Mouse (Mus musculus): Measurements from ENCODE around the gene Cyp2b23. TPM values are rescaled to one million over a fixed set of nuclear protein-coding genes. Genes with fewer than 3 reads are reported as not detected.
"Not testable (repeated sequence)": the region's sequence is repeated elsewhere in the genome, so short reads cannot be mapped to it uniquely, and the experiment has no call there.

Gene Cyp2b23
- total RNA-seq (2015), result not detected in 2 replicates
- not detected in 2 replicates for total RNA-seq (2017)

DNA sequence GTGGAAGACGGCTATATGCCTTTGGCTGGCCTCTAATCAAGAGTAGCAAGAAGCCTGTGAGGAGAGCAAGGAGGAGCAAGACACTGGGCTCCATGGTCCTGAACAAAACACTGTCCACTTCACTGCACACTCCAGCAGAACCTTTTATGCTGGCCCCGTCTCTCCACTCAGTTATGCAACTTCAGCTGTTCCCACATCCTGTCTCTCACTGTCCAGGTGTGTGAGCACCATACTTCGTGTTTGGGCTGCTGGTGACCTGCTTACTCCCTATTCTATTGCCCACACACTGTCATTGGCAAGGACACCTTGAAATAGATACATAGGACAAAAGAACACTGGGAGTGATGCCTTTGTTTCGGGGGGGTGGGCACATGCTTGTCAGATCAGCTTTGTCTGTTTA, at the start of gene Cyp2b23:
Gene Cyp2b23 (minus strand): TSS at position 101 of the 400 bp plus-strand sequence.
- ATAC-seq (ENCODE audit: poor library complexity, severe bottlenecking), result no peak

DNA sequence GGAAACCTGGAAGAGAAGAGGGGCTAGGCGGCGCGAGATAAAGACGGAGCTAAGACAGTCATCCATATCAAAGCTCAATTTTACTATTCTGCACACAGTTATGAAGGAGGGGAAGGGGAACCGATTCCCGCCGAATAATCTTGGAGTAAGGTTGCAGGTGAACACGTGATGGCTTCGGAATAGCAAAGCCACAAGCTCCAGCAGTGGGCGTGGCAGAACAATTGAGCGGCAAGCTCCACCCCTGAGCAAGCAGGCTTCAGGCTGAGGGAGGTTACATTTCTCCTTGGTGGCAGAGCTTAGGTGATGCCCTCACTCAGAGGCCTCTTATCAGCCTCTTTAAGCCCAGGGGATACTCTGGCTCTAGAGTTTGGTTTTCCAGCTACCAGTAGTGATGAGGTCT, 24.8 kb upstream of the Cyp2b23 start:
- no peak for ATAC-seq (ENCODE audit: poor library complexity, severe bottlenecking)

DNA sequence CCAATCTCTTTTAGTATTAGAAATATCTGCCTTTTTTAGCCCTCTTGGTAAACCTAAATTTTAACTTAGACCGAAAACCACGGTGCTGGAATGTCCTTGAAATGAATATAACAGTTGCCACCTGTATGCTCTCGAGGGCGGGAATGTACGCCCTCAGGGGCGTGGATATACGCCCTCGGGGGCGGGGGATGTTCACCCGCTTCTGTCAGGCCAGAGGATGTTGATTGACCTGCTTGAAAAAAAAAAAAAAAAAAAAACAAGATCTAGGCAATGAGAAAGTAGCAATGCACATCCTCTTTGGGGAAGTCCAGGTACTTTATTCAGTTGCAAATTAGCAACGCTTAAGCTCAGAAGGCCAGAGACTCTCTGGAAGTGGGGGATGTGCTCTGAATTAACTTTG, 20.8 kb upstream of the Cyp2b23 start:
- no peak for ATAC-seq (ENCODE audit: poor library complexity, severe bottlenecking)

DNA sequence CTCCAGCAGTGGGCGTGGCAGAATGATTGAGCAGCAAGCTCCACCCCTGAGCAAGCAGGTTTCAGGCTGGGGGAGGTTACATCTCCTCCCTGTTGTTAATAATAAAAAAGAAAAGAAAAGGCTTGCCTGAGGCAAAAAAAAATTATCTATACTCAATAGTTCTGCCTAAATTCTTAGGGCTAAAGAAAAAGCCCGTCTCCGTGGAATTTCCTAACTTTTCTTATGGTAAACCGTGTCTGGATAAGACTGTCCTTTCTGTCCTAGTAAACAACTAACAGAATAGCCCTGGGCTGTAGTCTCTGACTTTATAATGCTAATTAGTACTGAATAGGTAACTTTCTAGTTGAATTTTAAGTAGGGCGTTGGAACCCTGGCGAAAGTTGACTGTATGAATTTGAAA, 20.0 kb upstream of the Cyp2b23 start:
- ATAC-seq (ENCODE audit: poor library complexity, severe bottlenecking), result not testable (repeated sequence)

DNA sequence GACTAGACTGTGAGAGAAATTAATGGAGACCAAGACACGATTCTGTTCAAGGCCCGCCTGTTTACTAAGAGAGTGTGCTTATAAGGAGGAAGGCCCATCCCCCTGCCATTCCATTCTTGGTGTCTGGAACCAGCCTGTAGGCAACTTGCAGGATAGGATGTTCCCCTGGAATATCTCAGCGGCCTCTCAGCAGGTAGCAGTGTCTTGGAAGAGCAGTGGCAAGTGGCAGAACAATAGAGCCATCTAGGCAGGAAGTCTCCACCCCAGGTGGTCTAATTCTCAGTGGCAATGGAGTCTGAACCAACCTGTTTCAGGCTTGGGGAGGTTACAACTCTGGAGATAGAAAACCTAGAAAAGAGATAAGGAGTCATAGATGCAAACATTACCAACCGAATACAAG, 13.9 kb upstream of the Cyp2b23 start:
- no peak for ATAC-seq (ENCODE audit: poor library complexity, severe bottlenecking)

DNA sequence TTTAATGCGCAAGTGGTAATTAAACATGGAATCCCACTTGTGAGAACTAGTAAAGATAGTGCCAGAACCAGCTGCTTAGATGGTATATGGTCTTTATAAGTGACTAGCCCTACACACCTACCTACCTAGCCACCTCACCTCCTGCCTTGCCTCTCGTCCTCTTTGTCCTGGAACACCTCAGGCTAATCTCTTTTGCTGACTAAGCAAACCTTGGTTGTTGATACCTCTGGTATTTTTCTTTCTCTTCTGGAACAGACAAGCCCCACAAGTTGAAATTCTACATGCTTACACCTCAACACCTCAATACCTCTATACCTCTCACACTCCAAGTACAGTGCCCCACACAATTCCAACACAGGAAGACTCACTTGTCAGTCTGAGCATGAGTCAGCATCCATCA, 524 bp downstream of the Cyp2b23 start:
- ATAC-seq (ENCODE audit: poor library complexity, severe bottlenecking), result no peak

DNA sequence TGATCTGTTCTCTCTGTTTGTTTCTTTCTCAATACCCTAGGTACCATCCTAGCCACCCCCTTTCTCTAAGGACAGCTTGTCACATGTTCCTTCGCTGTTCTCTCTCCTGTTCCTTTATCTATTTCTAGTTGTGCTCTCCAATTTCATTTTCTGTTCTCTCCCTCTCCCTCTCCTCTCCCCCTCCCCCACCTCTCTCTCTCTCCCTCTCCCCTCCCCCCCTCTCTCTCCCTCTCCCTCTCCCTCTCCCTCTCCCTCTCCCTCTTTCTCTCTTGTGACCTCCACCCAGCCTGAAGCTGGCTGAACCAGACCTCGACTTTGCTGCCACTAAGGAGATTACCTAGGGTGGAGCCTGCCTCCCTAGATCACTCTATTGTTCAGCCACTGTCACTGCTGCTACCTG, 18.8 kb downstream of the Cyp2b23 start:
- ATAC-seq (ENCODE audit: poor library complexity, severe bottlenecking), result not testable (repeated sequence)

DNA sequence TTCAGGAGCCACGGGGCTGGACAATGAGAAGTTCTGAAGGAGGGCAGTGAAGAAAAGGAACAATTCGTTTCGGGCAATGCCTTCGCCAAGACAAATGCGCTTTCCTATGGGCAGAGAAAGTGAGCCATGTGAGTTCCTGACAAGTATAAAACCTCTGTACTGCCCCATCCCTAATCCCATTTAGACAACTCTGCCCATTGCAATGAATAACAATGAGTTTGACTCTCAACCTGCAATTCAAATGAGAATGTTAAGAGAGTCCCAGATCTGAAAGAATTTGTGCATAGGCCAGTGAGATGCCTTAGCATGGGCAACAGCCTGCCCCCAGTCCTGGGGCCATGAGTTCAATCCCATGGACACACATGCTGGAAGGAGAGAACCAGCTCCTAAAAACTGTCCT, 20.2 kb downstream of the Cyp2b23 start:
- ATAC-seq (ENCODE audit: poor library complexity, severe bottlenecking), result no peak

DNA sequence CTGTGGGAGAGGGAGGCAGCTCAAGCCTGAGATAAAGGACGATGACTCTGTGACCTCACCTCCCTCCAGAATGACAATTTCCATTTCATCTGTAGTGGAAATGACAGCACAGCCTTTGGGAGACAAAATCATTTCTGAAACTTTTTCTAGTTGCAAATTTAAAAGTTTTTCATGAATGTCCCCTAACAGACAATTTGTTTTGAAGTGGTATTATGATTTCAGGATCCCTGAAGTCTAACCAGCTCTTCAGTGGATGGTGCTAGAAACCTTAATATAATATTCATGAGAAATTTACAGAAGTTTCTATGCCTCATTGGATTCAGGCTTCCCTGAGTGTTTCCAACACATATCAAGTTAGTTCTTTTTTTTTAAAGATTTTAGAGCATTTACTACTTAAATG, 67.9 kb downstream of the Cyp2b23 start, which contains the start of gene Vmn1r185:
Gene Vmn1r185 (minus strand): TSS at position 101 of the 400 bp plus-strand sequence.
- ATAC-seq (ENCODE audit: poor library complexity, severe bottlenecking), result not testable (repeated sequence)

Other genes with a start within 250 kb of the Cyp2b23 start
- gene Nlrp9a, start 151.4 kb downstream of the Cyp2b23 start, total RNA-seq (2015), result not detected in 2 replicates
- not detected in 2 replicates for gene Nlrp9a, start 151.4 kb downstream of the Cyp2b23 start, total RNA-seq (2017)
- not detected in 2 replicates for gene Vmn1r185, start 68.0 kb downstream of the Cyp2b23 start, total RNA-seq (2015)
- not detected in 2 replicates for gene Vmn1r185, start 68.0 kb downstream of the Cyp2b23 start, total RNA-seq (2017)
- not detected in 2 replicates for gene Cyp2b19, start 70.7 kb upstream of the Cyp2b23 start, total RNA-seq (2015)
- not detected in 2 replicates for gene Cyp2b19, start 70.7 kb upstream of the Cyp2b23 start, total RNA-seq (2017)
- not detected in 2 replicates for gene Cyp2g1, start 122.5 kb upstream of the Cyp2b23 start, total RNA-seq (2015)
- gene Cyp2g1, start 122.5 kb upstream of the Cyp2b23 start, total RNA-seq (2017), result not detected in 2 replicates
- gene Cyp2a5, start 148.9 kb upstream of the Cyp2b23 start, total RNA-seq (2015), result not detected in 2 replicates
- gene Cyp2a5, start 148.9 kb upstream of the Cyp2b23 start, total RNA-seq (2017), result not detected in 2 replicates

Data from megakaryocyte, adult 5-6 weeks (primary cell).